Mouse (Mus musculus): ENCODE results near the gene Arel1.

Gene Arel1

GRCm38 (mm10) chr12:84970428-84971096, at the start of gene Arel1, which contains the start of gene Fcf1:
Arel1 (minus strand) TSS chr12:84970900.
Fcf1 (plus strand) TSS chr12:84970897.
- DNase-seq (ENCODE audit: low spot score in 2 of 2): peak; percentile 82 to 87

GRCm38 (mm10) chr12:85012185-85012584, 41.5 kb upstream of the Arel1 start:
- DNase-seq (ENCODE audit: low spot score in 2 of 2): no peak

- no peak for DNase-seq (ENCODE audit: low spot score in 2 of 2)
Measured at GRCm38 (mm10) chr12:85010541-85010940, 39.8 kb upstream of the Arel1 start.

GRCm38 (mm10) chr12:85009776-85010175, 39.1 kb upstream of the Arel1 start:
- no peak for DNase-seq (ENCODE audit: low spot score in 2 of 2)

GRCm38 (mm10) chr12:85007021-85007420, 36.3 kb upstream of the Arel1 start:
- DNase-seq (ENCODE audit: low spot score in 2 of 2): no peak

- DNase-seq (ENCODE audit: low spot score in 2 of 2): no peak
Measured at GRCm38 (mm10) chr12:85006206-85006605, 35.5 kb upstream of the Arel1 start.

GRCm38 (mm10) chr12:84999053-84999452, 28.4 kb upstream of the Arel1 start:
- DNase-seq (ENCODE audit: low spot score in 2 of 2): no peak

GRCm38 (mm10) chr12:84996501-84997398, 26.1 kb upstream of the Arel1 start:
- peak; percentile 9 to 57 for DNase-seq (ENCODE audit: low spot score in 2 of 2)

GRCm38 (mm10) chr12:84996083-84996496, 25.4 kb upstream of the Arel1 start, which contains the start of gene Ylpm1:
Ylpm1 (plus strand) TSS chr12:84996321.
- peak; percentile 95 to 96 for DNase-seq (ENCODE audit: low spot score in 2 of 2)

- DNase-seq (ENCODE audit: low spot score in 2 of 2): no peak
Measured at GRCm38 (mm10) chr12:84995112-84995761, 24.5 kb upstream of the Arel1 start.

- no peak for DNase-seq (ENCODE audit: low spot score in 2 of 2)
Measured at GRCm38 (mm10) chr12:84989456-84989855, 18.8 kb upstream of the Arel1 start.

GRCm38 (mm10) chr12:84979264-84979862, 8.7 kb upstream of the Arel1 start:
- no peak for DNase-seq (ENCODE audit: low spot score in 2 of 2)

GRCm38 (mm10) chr12:84969656-84970427, 858 bp downstream of the Arel1 start:
- no peak for DNase-seq (ENCODE audit: low spot score in 2 of 2)

GRCm38 (mm10) chr12:84968831-84969655, 1.7 kb downstream of the Arel1 start:
- DNase-seq (ENCODE audit: low spot score in 2 of 2): no peak

- DNase-seq (ENCODE audit: low spot score in 2 of 2): no peak
Measured at GRCm38 (mm10) chr12:84962606-84963005, 8.1 kb downstream of the Arel1 start.

GRCm38 (mm10) chr12:84958794-84959356, 11.8 kb downstream of the Arel1 start:
- no peak for DNase-seq (ENCODE audit: low spot score in 2 of 2)

- DNase-seq (ENCODE audit: low spot score in 2 of 2): no peak
Measured at GRCm38 (mm10) chr12:84956317-84956716, 14.4 kb downstream of the Arel1 start.

GRCm38 (mm10) chr12:84952351-84952750, 18.3 kb downstream of the Arel1 start:
- no peak for DNase-seq (ENCODE audit: low spot score in 2 of 2)

GRCm38 (mm10) chr12:84951531-84951930, 19.2 kb downstream of the Arel1 start:
- DNase-seq (ENCODE audit: low spot score in 2 of 2): no peak

- no peak for DNase-seq (ENCODE audit: low spot score in 2 of 2)
Measured at GRCm38 (mm10) chr12:84950763-84951162, 19.9 kb downstream of the Arel1 start.
